Mouse (Mus musculus): Measurements from ENCODE around the gene Naaa. TPM values are rescaled to one million over a fixed set of nuclear protein-coding genes. Genes with fewer than 3 reads are reported as not detected.

Gene Naaa
- polyA plus RNA-seq (2012; rRNA removed) = 43.8 and 55.8 TPM in 2 replicates

DNA sequence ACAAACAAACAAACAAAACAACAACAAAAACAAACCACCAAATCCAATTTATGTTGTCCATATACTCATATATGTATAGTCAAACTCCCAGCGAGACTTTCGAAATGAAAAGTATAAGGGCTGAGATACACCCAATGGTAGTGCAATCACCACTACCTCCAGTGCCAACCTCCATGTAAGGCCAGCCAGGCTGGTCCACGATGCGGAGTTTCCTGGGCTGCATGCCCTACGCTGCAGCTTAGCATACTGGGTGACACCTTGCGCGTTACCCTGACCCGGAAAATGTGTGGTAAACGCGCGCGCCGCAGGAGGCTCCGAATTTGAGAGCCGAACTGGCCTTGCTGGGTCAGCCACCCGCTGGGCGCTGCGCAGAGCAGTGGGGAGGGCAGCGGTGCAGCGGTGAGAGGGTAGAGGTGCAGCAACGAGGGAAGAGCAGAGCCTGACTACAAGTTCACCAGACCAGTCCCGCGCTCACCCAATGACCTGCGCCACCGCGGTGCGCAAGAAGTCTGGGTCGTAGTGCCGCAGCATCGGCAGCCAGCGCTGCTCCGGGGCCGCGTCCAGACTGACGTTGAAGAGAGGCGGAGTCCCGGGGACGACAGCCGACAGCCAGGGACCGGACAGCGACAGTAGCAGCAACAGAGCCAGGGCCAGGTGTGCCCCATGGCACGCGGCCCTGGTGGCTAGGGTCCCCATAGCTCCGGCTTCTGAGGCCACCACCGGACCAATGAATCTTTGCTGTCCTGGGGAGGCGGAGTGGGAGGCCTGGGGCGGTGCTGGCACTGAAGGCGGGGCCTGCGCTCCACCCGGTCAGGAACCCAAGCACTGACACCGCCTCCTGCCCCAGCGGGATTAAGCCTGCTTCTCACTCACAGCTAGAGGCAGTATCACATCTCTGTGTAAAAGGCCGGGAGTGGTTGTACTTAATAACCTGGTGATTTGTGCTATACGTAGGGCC lies at the start of gene Naaa:
Gene Naaa (minus strand): TSS at position 734 of the 958 bp plus-strand sequence.
- peak; percentile 27 for DNase-seq (ENCODE audit: low read depth)

DNA sequence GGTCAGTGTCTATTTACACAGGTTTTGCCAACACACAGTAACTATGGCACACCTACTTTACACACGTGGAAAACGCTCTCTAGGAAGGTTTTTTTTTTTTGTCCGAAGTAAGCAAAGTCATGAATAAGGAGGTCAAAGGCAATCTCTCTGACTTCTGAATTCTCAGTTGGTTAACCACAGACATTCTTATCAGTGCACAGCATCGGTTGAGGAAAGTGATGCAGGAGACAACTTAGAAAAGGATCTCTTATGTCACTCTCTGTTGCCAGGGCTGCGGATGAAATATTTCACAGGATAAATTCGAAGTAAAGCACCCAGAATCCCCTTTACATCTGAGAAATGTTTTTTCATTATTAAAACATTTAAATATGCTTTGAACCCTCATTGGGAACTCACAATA lies 49.4 kb upstream of the Naaa start:
- no peak for DNase-seq (ENCODE audit: low read depth)

DNA sequence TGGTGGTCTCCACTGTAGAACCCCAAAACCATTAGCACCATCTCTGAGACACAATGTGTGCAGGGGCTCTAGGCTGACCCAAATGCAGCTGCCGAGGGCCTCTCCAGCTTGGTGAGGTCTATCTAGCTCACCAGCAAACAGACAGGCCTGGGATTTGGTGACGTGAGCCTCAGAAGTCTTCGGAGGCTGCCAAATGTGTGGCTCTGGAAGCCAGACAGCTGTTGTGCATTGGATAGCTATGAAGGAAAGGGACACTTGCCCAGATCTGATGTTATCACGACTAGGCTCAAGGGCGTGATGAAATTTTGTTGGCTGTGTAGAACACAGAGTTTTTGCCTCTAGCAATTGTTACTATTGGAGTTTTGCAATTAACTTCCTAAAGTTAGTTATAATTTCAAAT lies 45.3 kb upstream of the Naaa start:
- peak; percentile 89 for DNase-seq (ENCODE audit: low read depth)

DNA sequence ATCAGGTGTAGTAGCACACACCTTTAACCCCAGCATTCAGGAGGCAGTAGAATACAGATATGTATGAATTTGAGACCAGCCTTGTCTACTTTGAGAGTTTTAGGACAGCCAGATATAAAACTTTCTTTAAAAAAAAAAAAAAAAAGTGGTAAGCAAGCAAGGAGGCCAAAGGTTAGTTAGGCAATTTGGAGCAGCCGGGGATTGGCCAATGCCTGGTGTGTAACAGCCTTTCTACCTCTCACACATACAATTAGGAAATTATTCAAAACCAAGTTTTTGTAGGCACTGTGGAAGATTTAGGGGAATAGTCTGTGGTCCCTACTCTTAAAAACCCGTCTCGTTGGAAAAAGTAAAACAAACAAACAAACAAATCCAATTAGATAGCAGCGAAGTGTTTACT lies 44.6 kb upstream of the Naaa start:
- DNase-seq (ENCODE audit: low read depth) = no peak

DNA sequence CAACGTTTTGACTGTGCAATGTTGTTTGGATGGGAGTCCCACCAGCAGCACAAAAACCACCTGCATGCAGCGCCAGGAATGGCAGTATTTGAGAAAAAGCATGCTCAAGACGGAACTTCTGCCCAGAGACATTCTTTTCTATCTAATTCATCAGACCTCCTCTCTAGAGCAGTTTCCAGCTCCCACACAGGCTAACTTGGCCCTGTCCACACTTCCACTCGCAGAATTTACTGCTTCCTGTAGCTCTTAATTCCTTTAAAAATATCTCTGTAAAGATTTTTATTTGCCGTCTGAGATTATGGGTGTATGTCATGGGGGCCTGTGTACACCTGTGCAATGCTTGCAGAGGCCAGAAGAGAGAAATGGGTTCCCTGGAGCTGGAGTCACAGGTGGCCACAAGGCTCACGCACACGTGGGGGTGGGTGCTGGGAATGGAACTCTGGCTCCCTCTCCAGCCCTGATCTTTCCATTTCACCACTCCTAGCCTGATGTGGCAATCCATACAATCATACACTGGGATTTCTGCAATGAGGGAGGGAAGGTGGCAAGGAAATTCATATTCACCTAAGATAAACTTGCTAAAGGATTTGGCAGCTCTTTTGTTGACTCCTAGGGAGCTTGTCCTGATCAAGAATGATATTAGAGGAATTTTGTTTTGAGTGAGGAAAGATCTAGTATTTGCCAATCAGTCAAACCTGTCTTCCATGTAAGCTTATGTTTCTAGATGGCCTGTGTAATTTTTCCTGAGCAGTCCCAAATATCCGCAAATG lies 43.8 kb upstream of the Naaa start:
- DNase-seq (ENCODE audit: low read depth) = peak; percentile 98

DNA sequence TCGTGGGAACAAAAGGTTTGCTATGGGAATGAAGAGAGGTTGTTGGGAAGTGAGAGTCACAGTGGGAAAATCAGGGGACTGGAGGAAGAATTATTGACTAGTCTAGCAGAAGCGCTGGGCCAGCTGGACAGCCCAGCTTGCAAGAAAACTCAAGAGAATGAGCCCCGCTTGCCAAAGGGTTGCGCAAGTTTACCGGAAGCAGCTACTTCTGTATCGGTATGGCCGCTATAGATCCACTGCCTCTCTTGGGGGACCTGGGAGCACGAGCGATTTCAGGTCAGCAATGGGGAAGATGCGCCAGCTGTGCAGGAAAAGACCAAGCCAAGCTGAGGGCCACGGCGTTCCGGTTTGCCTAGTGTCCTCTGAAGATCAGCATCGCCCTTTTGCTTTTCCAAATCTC lies 40.6 kb upstream of the Naaa start:
- no peak for DNase-seq (ENCODE audit: low read depth)

DNA sequence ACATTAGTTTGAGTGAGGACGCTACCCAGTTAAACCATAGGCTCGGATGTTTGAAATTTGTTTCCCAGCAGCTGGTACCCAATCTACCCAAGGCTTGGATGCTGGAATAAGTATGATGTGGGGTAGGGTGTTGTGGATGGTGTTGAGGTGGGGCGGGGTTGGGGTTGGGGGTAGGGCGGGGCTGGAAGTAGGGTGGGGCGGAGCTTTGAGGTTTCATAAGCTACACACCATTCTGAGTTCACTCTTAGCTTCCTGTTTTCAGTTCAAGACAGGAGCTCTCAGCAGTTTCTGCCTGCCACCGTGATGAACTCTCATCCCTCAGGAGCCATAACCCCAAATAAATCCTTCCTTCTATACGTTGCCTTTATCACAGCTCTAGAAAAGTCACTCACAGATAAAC lies 40.1 kb upstream of the Naaa start:
- DNase-seq (ENCODE audit: low read depth) = no peak

DNA sequence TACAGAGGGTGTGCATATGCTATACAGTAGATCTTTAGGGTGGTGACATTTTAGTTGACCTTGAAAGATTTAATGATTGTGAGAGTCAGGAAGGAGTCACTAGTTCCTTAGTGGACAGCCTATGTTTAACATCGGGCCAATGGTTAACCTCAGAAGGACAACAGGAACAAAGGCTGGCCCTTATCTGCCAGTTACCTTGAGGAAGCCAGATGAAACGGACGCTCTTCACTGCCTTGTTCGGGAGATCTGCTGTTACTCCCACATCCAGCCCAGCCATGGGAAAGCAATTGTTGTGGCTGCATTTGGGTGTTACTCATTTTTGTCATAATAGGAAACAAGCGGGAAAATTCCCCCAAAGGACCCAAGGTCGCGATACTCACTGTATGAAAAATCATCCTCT lies 35.8 kb upstream of the Naaa start:
- no peak for DNase-seq (ENCODE audit: low read depth)

DNA sequence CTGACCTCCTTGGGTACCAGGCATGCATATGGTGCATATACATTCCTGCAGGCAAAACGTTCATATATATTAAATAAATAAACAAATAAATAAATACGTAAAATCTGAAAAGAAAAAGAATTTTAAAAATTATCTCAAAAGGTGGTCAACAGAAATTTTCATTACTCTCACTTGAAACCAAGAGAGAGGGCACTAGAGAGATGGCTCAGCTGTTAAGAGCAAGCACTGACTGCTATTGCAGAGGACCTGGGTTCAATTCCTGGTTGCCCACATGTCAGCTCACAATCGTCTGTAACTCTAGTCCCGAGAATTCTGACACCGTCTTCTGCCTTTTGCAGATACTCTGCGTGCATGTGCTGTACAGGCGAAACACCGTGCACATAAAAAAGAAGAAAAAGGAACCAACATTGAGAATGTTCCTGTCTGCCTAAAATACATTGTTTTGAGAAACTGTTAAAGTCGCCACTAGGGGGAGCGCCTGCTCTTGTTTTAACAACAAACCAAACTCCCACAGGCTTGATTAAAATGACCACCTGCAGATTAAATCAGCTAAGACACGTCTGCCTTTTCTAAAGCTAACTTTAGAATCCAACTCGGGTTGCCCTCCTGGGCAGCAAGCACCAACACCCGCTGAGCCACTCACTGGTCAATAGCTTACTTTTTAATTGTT lies 34.2 kb upstream of the Naaa start:
- no peak for DNase-seq (ENCODE audit: low read depth)

DNA sequence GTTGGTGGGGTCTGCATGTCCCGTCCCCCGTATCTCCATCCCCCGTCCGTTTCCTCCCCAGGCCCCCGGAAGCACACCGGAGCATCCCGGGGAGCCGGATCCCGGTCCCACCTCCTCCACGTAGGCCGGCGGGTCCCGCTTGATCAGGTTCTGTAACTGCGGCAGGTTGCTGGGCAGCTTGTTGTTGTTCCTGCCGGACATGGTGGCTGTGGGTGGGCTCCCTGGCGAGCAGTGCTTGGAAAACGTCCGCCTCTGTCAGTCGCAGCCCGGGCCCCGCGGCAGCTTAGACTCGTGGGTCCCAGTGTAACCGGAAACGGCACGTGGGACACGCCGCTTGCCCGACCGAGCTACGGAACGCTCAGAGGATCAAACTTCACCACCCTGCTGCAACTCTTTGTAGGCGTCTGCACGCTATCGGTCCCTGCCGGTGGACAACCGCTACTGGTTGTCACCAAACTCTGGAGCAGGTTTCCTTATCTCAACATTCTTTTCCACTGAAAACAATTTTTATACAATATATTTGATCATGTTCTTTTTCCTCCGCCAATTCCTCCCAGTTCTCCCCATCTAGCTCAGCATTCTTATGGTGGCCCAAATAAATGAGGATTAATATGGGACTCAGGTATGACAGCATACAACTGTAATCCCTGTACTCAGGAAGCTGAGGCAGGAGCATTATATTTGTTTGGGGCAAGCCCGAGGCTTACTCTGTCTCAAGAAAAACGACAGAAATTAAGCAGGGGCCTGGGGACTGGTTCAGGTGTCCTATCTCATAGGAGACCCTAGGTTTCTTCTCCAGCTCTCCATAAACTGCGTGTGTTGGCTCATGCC lies 31.9 kb upstream of the Naaa start, which contains the start of gene Sdad1:
Gene Sdad1 (minus strand): TSS at position 799 of the 831 bp plus-strand sequence.
- no peak for DNase-seq (ENCODE audit: low read depth)

DNA sequence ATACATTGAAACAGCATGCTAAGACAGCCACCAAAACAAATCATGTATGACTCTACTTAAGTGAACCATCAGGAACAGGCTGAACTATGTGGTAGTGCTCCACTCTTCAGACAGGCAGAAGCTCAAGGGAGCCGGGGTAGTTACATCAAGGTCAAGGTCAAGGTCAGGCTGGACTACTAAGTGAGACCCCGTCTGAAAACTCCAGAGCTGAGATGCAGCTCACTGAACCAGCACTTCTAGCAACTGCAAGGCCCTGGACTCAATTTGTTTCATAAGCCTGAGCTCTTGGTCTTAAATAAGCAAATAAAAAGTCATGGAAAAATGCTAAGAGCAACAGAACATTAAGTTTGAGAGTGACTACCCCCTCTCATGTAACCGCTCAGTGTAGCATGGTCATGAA lies 26.3 kb upstream of the Naaa start:
- DNase-seq (ENCODE audit: low read depth) = no peak

DNA sequence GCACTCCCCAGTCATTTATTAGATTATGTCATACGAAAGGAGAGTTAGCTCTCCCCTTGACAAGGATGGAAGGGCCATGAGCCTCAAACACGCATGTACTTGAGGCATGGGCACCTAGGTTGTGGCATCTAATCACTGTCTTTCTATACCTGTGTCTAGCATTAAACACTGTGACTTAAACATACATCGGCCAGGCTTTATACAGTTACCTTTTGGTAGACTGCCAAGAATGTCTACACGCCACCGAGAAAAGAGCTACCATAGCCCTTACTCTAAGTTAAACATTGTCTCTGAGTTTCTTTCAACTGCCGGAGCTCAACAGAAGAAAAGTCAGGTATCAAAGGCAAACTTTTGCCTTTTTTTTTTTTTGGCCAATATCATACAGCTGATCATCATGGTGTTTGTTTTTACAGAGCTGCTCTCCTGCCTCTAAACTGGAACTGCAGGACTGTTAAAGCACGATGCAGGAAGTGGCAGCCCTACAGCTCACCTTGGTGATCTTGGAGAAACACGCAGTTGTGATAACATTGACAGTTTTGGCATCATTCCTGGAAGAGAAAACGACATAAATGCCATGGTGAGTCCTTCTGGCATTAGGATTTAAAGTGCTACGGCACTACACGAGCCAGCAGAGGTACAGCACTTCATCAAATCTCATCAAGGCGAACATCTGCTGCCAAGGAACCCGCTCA lies 24.3 kb upstream of the Naaa start:
- DNase-seq (ENCODE audit: low read depth) = no peak

DNA sequence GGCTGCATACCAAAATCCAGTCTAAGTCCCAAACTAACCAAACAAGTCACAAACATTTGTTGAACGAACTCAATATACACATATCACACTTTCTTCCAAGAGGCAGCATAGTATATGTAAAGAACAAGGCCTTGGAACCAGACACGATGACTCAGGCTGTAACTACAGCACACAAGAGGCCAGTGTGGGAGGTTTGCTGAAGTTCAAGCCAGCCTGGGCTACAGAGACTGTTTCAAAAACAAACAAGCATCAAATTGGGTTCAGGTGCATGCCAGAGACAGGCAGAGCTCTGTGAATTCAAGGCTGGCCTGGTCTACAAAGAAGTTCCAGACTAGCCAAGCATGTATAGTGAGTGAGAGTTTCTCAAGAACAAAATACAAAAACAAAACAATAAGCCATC lies 16.6 kb upstream of the Naaa start:
- DNase-seq (ENCODE audit: low read depth) = no peak

DNA sequence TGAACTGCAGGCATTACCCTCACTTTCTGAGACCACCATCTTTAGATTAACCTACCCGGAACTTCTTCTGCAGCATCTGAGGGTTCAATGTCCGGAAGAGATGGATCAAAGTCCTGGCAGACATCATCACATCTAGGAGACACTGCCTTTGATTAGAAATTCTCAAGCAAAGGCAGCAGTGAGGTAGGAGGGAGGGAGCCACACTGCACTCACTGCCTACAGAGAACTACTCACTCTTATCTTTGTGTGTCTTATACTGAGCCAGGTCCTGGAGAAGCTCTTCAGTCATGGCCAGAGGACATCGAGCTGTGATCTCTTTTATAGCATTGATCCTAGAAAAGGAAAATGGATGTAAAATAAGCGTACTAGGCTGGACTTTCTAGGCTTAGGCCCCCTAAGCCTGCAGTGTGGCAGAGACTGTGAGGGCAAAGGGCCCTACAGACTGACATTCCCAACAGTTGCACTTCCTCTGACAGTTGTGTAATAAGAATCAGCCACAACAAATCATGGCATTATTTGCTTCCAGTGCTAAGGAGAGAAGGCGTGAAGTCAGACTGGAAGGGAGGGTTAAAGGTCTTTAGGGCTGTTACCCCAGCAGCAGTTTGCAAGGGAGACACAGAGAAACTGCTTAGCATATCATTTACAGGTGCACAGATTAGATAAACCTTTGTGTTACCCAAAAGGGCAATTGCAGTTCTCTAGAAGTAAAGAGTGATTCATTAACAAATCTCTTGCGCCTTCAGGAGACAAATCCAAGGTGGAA lies 13.9 kb upstream of the Naaa start:
- no peak for DNase-seq (ENCODE audit: low read depth)

DNA sequence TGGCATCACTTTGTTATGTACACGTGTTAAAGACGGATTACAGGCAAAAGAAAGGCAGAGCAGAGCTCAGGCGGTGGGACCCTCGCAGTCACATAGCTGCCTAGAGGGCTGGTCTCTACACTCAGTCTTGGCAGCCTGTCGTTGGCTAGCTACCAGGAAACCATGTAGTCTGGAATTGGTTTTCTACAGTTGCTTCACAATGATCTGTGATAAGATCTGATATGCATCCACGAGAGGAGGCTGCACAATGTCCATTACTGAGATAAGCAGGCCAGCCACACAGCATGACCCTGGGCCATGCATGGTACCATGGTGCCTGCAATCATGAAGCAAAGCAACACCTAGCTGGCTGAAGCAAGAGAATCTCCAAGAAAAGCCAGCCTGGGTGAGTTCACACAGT lies 9.9 kb upstream of the Naaa start:
- DNase-seq (ENCODE audit: low read depth) = no peak

DNA sequence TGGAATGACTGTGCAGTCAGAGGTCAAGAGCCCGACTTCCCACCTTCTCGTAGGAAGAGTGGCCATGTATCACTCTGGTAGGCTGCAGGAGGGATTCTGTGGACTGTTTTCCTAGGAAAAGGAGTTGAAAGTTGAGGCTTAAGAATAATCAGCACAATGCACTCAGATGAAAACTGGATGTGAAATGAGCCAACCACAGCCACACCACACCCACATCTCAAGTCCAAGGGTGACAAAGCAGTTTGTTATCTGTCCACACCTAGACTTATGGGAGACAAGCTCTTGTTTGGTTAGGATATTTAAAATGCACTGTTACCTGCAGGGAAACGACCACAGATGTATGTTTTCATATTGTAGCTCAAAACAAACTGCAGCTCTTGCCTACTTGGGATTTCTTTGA lies 5.1 kb upstream of the Naaa start:
- no peak for DNase-seq (ENCODE audit: low read depth)

DNA sequence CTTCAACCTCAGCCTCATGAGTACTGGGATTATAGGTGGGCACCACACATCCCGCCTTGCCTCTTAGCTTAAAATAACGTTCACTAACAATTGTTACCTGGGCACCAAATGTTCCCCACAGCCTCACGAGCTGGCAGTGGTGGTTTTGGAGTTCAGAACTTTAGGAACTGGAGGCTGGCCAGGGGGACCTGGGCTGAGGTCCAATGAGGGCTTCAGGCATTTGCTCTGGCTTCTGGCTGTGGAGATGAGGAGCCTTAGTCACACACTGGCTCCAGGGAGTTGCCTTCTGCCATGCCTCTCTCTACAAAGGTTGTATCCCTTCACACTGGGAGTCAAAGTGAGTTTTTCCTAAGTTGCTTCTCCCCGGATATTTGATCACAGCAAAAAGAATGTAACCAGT lies 4.6 kb upstream of the Naaa start:
- DNase-seq (ENCODE audit: low read depth) = no peak

DNA sequence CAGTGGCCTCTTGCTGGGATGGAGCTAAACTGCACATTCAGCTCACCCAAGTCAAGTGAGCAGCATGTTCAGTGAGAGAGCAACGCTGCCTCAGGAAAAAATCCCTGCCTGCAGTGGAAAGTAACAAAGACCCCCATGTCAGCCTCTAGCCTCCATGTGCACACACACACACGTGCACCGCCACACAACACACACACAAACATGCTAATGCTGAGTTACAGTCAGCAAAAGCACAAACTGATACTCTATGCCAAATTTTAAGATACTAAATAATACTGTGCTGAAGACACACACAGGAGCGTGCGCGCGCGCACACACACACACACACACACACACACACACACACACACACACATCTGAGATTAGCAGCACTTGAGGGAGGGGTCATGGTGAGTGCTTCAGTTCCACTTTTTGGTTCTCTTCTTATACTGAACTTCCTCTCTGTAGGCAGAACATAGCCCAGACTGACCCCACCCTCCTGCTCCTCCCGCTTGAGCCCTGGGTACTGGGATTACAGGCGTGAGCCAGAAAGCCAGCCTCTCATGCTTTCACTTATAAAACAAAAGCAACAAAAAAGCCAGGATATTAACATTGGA lies 1.1 kb upstream of the Naaa start:
- DNase-seq (ENCODE audit: low read depth) = no peak

DNA sequence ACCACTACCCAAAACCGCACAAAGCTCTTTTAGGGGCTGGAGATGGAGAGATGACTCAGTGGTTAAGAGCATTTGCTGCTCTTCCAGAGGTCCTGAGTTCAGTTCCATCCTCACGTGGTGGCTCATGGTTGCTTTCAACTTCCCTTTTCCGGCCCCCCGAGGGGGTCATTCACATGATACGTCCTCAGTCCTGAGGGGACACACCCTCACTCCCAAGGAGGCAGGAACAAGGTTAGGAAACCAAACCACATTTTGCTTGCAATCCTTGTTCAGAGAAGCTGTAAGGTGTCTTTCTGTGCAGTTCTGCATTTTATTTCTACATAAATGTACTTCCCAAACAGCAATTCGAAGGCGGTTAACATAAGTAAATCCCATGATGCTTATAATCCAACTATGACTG lies 7.5 kb downstream of the Naaa start:
- DNase-seq (ENCODE audit: low read depth) = no peak
